ENCODE assay signal across 27 mouse cellular contexts in genomic region chr10:28167097-28167496, GRCm38 (mm10).
A peak's percentile ranks its signal among the peaks of the same experiment; 100 is the strongest.
DNase-seq lines count a peak whose midpoint lies in the region; ATAC-seq and TF ChIP-seq lines count a peak whose summit lies in the region.
"Had no signal": no experiment of that assay in that cellular context is flagged by ENCODE, and none has a peak within 500 bp of the region (broad histone marks: within the 10 kb centered on the region; RNA-seq: fewer than 3 reads in every experiment).

No protein-coding gene starts in this region.

- no peaks in the 10 kb centered on the region for H3K27me3 ChIP-seq in liver, adult 2 months (ENCODE audit: control insufficient read depth, insufficient read depth, low read length)
- no peaks in the 10 kb centered on the region for H3K27me3 ChIP-seq in liver, postnatal 0 days (ENCODE audit: insufficient read depth, low read length)
- no peaks in the 10 kb centered on the region for H3K27me3 ChIP-seq in C2C12 (ENCODE audit: control insufficient read depth, insufficient read depth, insufficient read length)
- no peaks in the 10 kb centered on the region for H3K27me3 ChIP-seq in midbrain, embryonic 11.5 days (ENCODE audit: control insufficient read depth, insufficient read depth, low read length)
- H3K27me3 ChIP-seq: CH12.LX; embryonic facial prominence, embryonic 15.5 days; forebrain, embryonic 15.5 days; midbrain, embryonic 12.5 days had no signal

- WGBS in liver, adult 2 months: 27% methylated on average over 2 of the region's 2 CpGs
- WGBS in liver, postnatal 0 days (ENCODE audit: insufficient replicate concordance): 65% methylated on average over 2 of the region's 2 CpGs
- 54% methylated on average over 2 of the region's 2 CpGs for WGBS in midbrain, embryonic 11.5 days

- no peak for TF ChIP-seq CTCF in liver, adult 2 months (IDR thresholded peaks at IDR 0.05; ENCODE audit: low read depth, low read length)
- TF ChIP-seq CTCF in liver, postnatal 0 days (IDR thresholded peaks at IDR 0.05; ENCODE audit: low read depth): no peak
- TF ChIP-seq CTCF in C2C12 (IDR thresholded peaks at IDR 0.05; ENCODE audit: control insufficient read depth, insufficient read depth, insufficient read length): no peak

- no peak for TF ChIP-seq POLR2A in liver, adult 2 months (IDR thresholded peaks at IDR 0.05; ENCODE audit: extremely low read depth, insufficient read depth, low read length)

- H3K79me3 ChIP-seq in C2C12 (ENCODE audit: low read depth): peaks cover 10% of the 10 kb centered on the region

- H3K27ac ChIP-seq in liver, adult 2 months (replicated peaks; ENCODE audit: insufficient read depth, low read depth, low read length): no peak overlapping the region
- H3K27ac ChIP-seq in liver, postnatal 0 days (ENCODE audit: low read depth): no peak overlapping the region
- no peak overlapping the region for H3K27ac ChIP-seq in midbrain, embryonic 11.5 days (ENCODE audit: low read depth, low read length)
- H3K27ac ChIP-seq: embryonic facial prominence, embryonic 15.5 days; forebrain, embryonic 15.5 days; hindbrain, postnatal 0 days; left cerebral cortex, adult 2 months; liver, embryonic 14.5 days; midbrain, embryonic 12.5 days had no signal

- H3K4me1 ChIP-seq in liver, adult 2 months (ENCODE audit: control insufficient read depth, insufficient read depth, low read length): peaks cover 9% of the 10 kb centered on the region
- H3K4me1 ChIP-seq in liver, postnatal 0 days (ENCODE audit: insufficient read depth): no peaks in the 10 kb centered on the region
- H3K4me1 ChIP-seq in midbrain, embryonic 11.5 days (ENCODE audit: control insufficient read depth, insufficient read depth, low read length): no peaks in the 10 kb centered on the region

- no peak for ATAC-seq in liver, postnatal 0 days
- no peak for ATAC-seq in midbrain, embryonic 11.5 days (ENCODE audit: low FRiP score)
- ATAC-seq: forebrain, embryonic 15.5 days; hindbrain, postnatal 0 days had no signal

- H3K4me2 ChIP-seq in liver, postnatal 0 days (ENCODE audit: low read depth, low read length): no peak overlapping the region
- no peak overlapping the region for H3K4me2 ChIP-seq in midbrain, embryonic 11.5 days
- H3K4me2 ChIP-seq: embryonic facial prominence, embryonic 15.5 days; forebrain, embryonic 15.5 days; heart, embryonic 11.5 days; midbrain, embryonic 12.5 days had no signal

- no peaks in the 10 kb centered on the region for H3K36me3 ChIP-seq in liver, adult 2 months (ENCODE audit: control insufficient read depth, insufficient read depth, low read length)
- no peaks in the 10 kb centered on the region for H3K36me3 ChIP-seq in liver, postnatal 0 days (replicated peaks; ENCODE audit: insufficient read depth, low read length)
- no peaks in the 10 kb centered on the region for H3K36me3 ChIP-seq in C2C12 (ENCODE audit: control insufficient read depth, insufficient read depth)
- H3K36me3 ChIP-seq in midbrain, embryonic 11.5 days (ENCODE audit: control insufficient read depth, insufficient read depth, low read length): no peaks in the 10 kb centered on the region
- H3K36me3 ChIP-seq: embryonic facial prominence, embryonic 15.5 days; forebrain, embryonic 15.5 days; G1E; midbrain, embryonic 12.5 days had no signal

- no peak for TF ChIP-seq EP300 in liver, postnatal 0 days (IDR thresholded peaks at IDR 0.05; ENCODE audit: low read depth)

- no peak overlapping the region for H3K9ac ChIP-seq in liver, adult 2 months (ENCODE audit: low read depth, low read length)
- no peak overlapping the region for H3K9ac ChIP-seq in liver, postnatal 0 days (replicated peaks)
- H3K9ac ChIP-seq in midbrain, embryonic 11.5 days (ENCODE audit: low read length): no peak overlapping the region
- H3K9ac ChIP-seq: embryonic facial prominence, embryonic 15.5 days; forebrain, embryonic 15.5 days; liver, embryonic 14.5 days; midbrain, embryonic 12.5 days had no signal

- H3K4me3 ChIP-seq in liver, adult 2 months (ENCODE audit: insufficient read depth, low read depth, low read length): no peak overlapping the region
- H3K4me3 ChIP-seq in liver, postnatal 0 days (ENCODE audit: low read depth, low read length): no peak overlapping the region
- H3K4me3 ChIP-seq in C2C12 (ENCODE audit: insufficient read depth, poor library complexity, severe bottlenecking): no peak overlapping the region
- no peak overlapping the region for H3K4me3 ChIP-seq in midbrain, embryonic 11.5 days (ENCODE audit: low read depth, low read length)
- H3K4me3 ChIP-seq: embryonic facial prominence, embryonic 15.5 days; forebrain, embryonic 15.5 days; left cerebral cortex, adult 2 months; midbrain, embryonic 12.5 days had no signal

- H3K79me2 ChIP-seq in liver, adult 2 months (ENCODE audit: control insufficient read depth, insufficient read depth, low read length): peaks cover 12% of the 10 kb centered on the region
- H3K79me2 ChIP-seq in C2C12 (ENCODE audit: control insufficient read depth, insufficient read depth): peaks cover 58% of the 10 kb centered on the region

- H3ac ChIP-seq in C2C12 (ENCODE audit: control insufficient read depth, insufficient read length, low read depth): no peak overlapping the region

- DNase-seq in kidney, adult 11 months: peak; percentile 19
- no peak for DNase-seq in kidney, postnatal 4 days
- DNase-seq in liver, adult 2 months (ENCODE audit: extremely low read depth, low read depth, low spot score): peak; percentile 74
- no peak for DNase-seq in liver, postnatal 0 days
- peak; percentile 62 for DNase-seq in fat pad, adult 2 months (ENCODE audit: extremely low read depth, low read depth, low spot score)
- no peak for DNase-seq in cerebellum, adult 8-10 months
- no peak for DNase-seq in midbrain, embryonic 11.5 days (ENCODE audit: low spot score, missing footprints)
- DNase-seq: adrenal gland, postnatal 14 days; cerebellum, adult 2 months; cerebellum, postnatal 36 days; embryo, embryonic 11 days; gastrocnemius, postnatal 10 days; heart, adult 11 months; heart, postnatal 14 days; lung, postnatal 10 days; right cerebral cortex, postnatal 25 days; thymus, postnatal 25 days had no signal

- H3K9me3 ChIP-seq in liver, postnatal 0 days (ENCODE audit: low read length): no peaks in the 10 kb centered on the region
- no peaks in the 10 kb centered on the region for H3K9me3 ChIP-seq in midbrain, embryonic 11.5 days (ENCODE audit: control insufficient read depth, low read length)
- H3K9me3 ChIP-seq: embryonic facial prominence, embryonic 15.5 days; forebrain, embryonic 15.5 days; G1E; midbrain, embryonic 12.5 days had no signal

TF ChIP-seq in C2C12, 6 proteins besides CTCF, POLR2A, EP300 and RAD21:
- TF ChIP-seq FOSL1 (IDR thresholded peaks at IDR 0.05; ENCODE audit: insufficient read depth, low read length, poor library complexity, severe bottlenecking) (no peak), CEBPB (IDR thresholded peaks at IDR 0.05; ENCODE audit: low read depth) (peak; percentile 51)

Comparison
In these comparisons a context has a peak if more than half of its experiments do, and no peak if none do; other contexts are left out.
1. DNase-seq: peak in kidney, adult 11 months (single experiment), liver, adult 2 months (single experiment) and fat pad, adult 2 months (single experiment); none in kidney, postnatal 4 days (0 of 2), liver, postnatal 0 days (single experiment), cerebellum, adult 8-10 months (single experiment) and midbrain, embryonic 11.5 days (single experiment).